Mouse (Mus musculus) heart, adult 2 months (tissue): ENCODE data around the gene Map4.

Experiments used
- CTCF ChIP-seq: fragments of 200-600 bp; IDR thresholded peaks from 2 replicates; pipeline ENCODE4 v1.8.1; 2022; ENCODE audit warnings: antibody characterized with exemption, mild to moderate bottlenecking, moderate library complexity
- POLR2A ChIP-seq: fragments of 200-500 bp; IDR thresholded peaks from 2 replicates; pipeline ENCODE4 v1.6.1; 2011; ENCODE audit warnings: mild to moderate bottlenecking, low read depth, low read length, control low read depth; ENCODE audit not compliant: insufficient read depth

DNA sequence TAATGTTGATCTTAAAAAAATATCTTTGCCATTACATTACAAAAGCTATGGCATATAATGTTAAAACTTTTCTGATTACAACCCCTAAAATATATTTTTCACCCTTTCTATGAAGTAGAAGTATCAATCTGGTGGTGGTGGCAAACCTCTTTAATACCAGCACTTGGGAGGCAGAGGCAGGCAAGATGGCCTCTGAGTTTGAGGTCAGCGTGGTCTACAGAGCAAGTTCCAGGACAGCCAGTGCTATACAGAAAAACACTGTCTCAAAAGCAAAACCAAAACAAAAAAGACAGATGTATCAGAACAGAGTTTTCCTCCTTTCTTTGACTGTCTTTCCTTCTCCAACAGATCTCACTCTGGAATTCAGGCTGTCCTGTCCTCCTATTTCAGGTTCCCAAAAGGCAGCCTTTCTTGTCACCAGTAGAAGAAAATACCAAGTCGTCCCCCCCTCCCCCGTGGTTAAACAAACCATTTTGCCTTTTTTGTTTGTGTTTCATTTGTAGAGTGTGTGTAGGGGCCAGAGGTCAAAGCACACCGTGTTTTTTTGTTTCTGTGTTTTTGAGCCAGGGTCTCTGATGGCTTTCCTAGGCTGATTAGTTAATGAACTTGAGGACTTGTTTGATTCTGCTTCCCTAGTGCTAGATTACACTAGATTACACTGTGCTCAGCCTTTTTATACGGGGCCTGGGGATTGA, 28.3 kb downstream of the Map4 start:
- TF ChIP-seq POLR2A = no peak
- TF ChIP-seq CTCF = no peak
